ENCODE assay signal across 11 mouse cellular contexts in genomic region chr12:85256074-85256751, GRCm38 (mm10). TPM values are rescaled to one million over a fixed set of nuclear protein-coding genes. Genes with fewer than 3 reads are reported as not detected.
DNase-seq lines count a peak whose midpoint lies in the region; ATAC-seq and TF ChIP-seq lines count a peak whose summit lies in the region.
"Had no signal": no experiment of that assay in that cellular context is flagged by ENCODE, and none has a peak within 500 bp of the region (broad histone marks: within the 10 kb centered on the region; RNA-seq: fewer than 3 reads in every experiment).

No protein-coding gene starts in this region.

- no peak overlapping the region for H3K9ac ChIP-seq in heart, embryonic 13.5 days
- no peak overlapping the region; the same call in 1 of the 2 replicates for H3K9ac ChIP-seq in limb, embryonic 12.5 days (replicated peaks)
- H3K9ac ChIP-seq in forebrain, embryonic 13.5 days, result no peak overlapping the region
- H3K9ac ChIP-seq in forebrain, embryonic 11.5 days (ENCODE audit: low read length), result no peak overlapping the region

- intact Hi-C loops in heart, postnatal 25 days (cut with DNase I), result no loop called here
- intact Hi-C loops in left cerebral cortex, postnatal 14 days (cut with DNase I), result no loop called here

- H3K27me3 ChIP-seq in heart, embryonic 13.5 days (replicated peaks), result no peaks in the 10 kb centered on the region
- H3K27me3 ChIP-seq in limb, embryonic 12.5 days, result no peaks in the 10 kb centered on the region
- H3K27me3 ChIP-seq in forebrain, embryonic 13.5 days, result no peaks in the 10 kb centered on the region
- no peaks in the 10 kb centered on the region for H3K27me3 ChIP-seq in forebrain, embryonic 11.5 days (ENCODE audit: control insufficient read depth, insufficient read depth, low read length)

- no peak for DNase-seq in heart, postnatal 25 days (ENCODE audit: low spot score)
- DNase-seq in 3134 (ENCODE audit: extremely low read depth, insufficient read length, low spot score), result peak; percentile 16
- DNase-seq in left cerebral cortex, postnatal 14 days (ENCODE audit: low spot score in 2 of 2), result no peak
- DNase-seq in forebrain, embryonic 11.5 days (ENCODE audit: low spot score), result no peak
- DNase-seq: lung, postnatal 10 days; retina, postnatal 1 day had no signal

- TF ChIP-seq CTCF in bone marrow, adult 2 months (IDR thresholded peaks at IDR 0.05; ENCODE audit: control insufficient read depth, insufficient read depth, low read length), result no peak

- H3K4me3 ChIP-seq in heart, embryonic 13.5 days, result no peak overlapping the region
- H3K4me3 ChIP-seq in bone marrow, adult 2 months (replicated peaks; ENCODE audit: control insufficient read depth, low read depth, low read length), result no peak overlapping the region
- H3K4me3 ChIP-seq in limb, embryonic 12.5 days (replicated peaks), result no peak overlapping the region
- no peak overlapping the region for H3K4me3 ChIP-seq in forebrain, embryonic 13.5 days
- no peak overlapping the region for H3K4me3 ChIP-seq in forebrain, embryonic 11.5 days (ENCODE audit: low read depth, low read length)
- H3K4me3 ChIP-seq: erythroblast, embryonic 14.5 days had no signal

- 54% methylated on average over 7 of the region's 7 CpGs for WGBS in heart, embryonic 13.5 days
- 50% methylated on average over 7 of the region's 7 CpGs for whole genome bisulfite sequencing in bone marrow, adult 2 months
- WGBS in limb, embryonic 12.5 days, result 59% methylated on average over 7 of the region's 7 CpGs
- WGBS in forebrain, embryonic 13.5 days, result 78% methylated on average over 7 of the region's 7 CpGs
- 77% methylated on average over 7 of the region's 7 CpGs for WGBS in forebrain, embryonic 11.5 days

- TF ChIP-seq POLR2A in bone marrow, adult 2 months (IDR thresholded peaks at IDR 0.05; ENCODE audit: borderline replicate concordance, control insufficient read depth, low read depth, low read length), result no peak

- no peak overlapping the region for H3K4me2 ChIP-seq in heart, embryonic 13.5 days
- H3K4me2 ChIP-seq in limb, embryonic 12.5 days, result no peak overlapping the region
- no peak overlapping the region for H3K4me2 ChIP-seq in forebrain, embryonic 13.5 days
- no peak overlapping the region for H3K4me2 ChIP-seq in forebrain, embryonic 11.5 days (ENCODE audit: low read depth, low read length, severe bottlenecking)

- peak overlapping the region; percentile 82 for H3K27ac ChIP-seq in heart, embryonic 13.5 days (replicated peaks)
- H3K27ac ChIP-seq in bone marrow, adult 2 months (ENCODE audit: control insufficient read depth, insufficient read depth, low read depth, low read length, poor library complexity), result peak overlapping the region; percentile 56
- H3K27ac ChIP-seq in limb, embryonic 12.5 days, result peak overlapping the region; percentile 72
- H3K27ac ChIP-seq in forebrain, embryonic 13.5 days, result no peak overlapping the region
- no peak overlapping the region for H3K27ac ChIP-seq in forebrain, embryonic 11.5 days (ENCODE audit: low read depth, low read length)

- no peak for ATAC-seq in heart, embryonic 13.5 days (ENCODE audit: extremely low read depth, insufficient number of reproducible peaks, low FRiP score, low TSS enrichment)
- ATAC-seq in limb, embryonic 12.5 days (ENCODE audit: insufficient number of reproducible peaks, insufficient read depth, low FRiP score, low TSS enrichment, low read depth), result no peak
- no peak for ATAC-seq in forebrain, embryonic 13.5 days
- no peak for ATAC-seq in forebrain, embryonic 11.5 days (replicated peaks; ENCODE audit: low FRiP score)

- H3K36me3 ChIP-seq in heart, embryonic 13.5 days, result peaks cover 18% of the 10 kb centered on the region
- peaks cover 6% of the 10 kb centered on the region; the same call in 1 of the 2 replicates for H3K36me3 ChIP-seq in limb, embryonic 12.5 days
- H3K36me3 ChIP-seq in forebrain, embryonic 13.5 days (ENCODE audit: poor library complexity, severe bottlenecking), result 0 out of 2 replicates have a peak, but pooled peaks cover 2% of the 10 kb centered on the region
- H3K36me3 ChIP-seq in forebrain, embryonic 11.5 days (ENCODE audit: control insufficient read depth, insufficient read depth, low read length), result no peaks in the 10 kb centered on the region

- H3K9me3 ChIP-seq in heart, embryonic 13.5 days, result no peaks in the 10 kb centered on the region
- H3K9me3 ChIP-seq in limb, embryonic 12.5 days, result no peaks in the 10 kb centered on the region
- no peaks in the 10 kb centered on the region for H3K9me3 ChIP-seq in forebrain, embryonic 13.5 days (replicated peaks)
- no peaks in the 10 kb centered on the region for H3K9me3 ChIP-seq in forebrain, embryonic 11.5 days (ENCODE audit: control insufficient read depth, low read length)

- H3K4me1 ChIP-seq in heart, embryonic 13.5 days, result peaks cover 16% of the 10 kb centered on the region
- peaks cover 6% of the 10 kb centered on the region for H3K4me1 ChIP-seq in bone marrow, adult 2 months (ENCODE audit: control insufficient read depth, insufficient read depth, low read length)
- H3K4me1 ChIP-seq in limb, embryonic 12.5 days (replicated peaks), result peaks cover 13% of the 10 kb centered on the region; the same call in 1 of the 2 replicates
- no peaks in the 10 kb centered on the region for H3K4me1 ChIP-seq in forebrain, embryonic 13.5 days
- H3K4me1 ChIP-seq in forebrain, embryonic 11.5 days (replicated peaks; ENCODE audit: control insufficient read depth, insufficient read depth, low read length), result no peaks in the 10 kb centered on the region

RNA-seq across cellular contexts. Expression of gene Mlh3, which starts 14.2 kb away (rescaled TPM):
- 5.0 and 5.7 TPM in 2 replicates for polyA plus RNA-seq in heart, embryonic 13.5 days (2015; fragmentation: Nextera tagmentation; extraction: Ambion mirVana)
- 1 to 10 TPM; 6.9 to 7.5 TPM for total RNA-seq in heart, postnatal 25 days (2021)
- polyA plus RNA-seq in bone marrow, adult 2 months (2011; ENCODE audit: insufficient read depth, insufficient read length, low replicate concordance, missing spikeins), result 5.2 and 6.2 TPM in 2 replicates
- 10.9 and 11.1 TPM in 2 replicates for polyA plus RNA-seq in limb, embryonic 12.5 days (2016; fragmentation: Nextera tagmentation; extraction: Ambion mirVana)
- 10 to 100 TPM; 14.3 TPM for total RNA-seq in left cerebral cortex, postnatal 14 days (2021)
- polyA plus RNA-seq in forebrain, embryonic 13.5 days (2015; fragmentation: Nextera tagmentation; extraction: Ambion mirVana), result 7.5 and 9.8 TPM in 2 replicates
- 8.7 and 9.8 TPM in 2 replicates for polyA plus RNA-seq in forebrain, embryonic 11.5 days (2014; fragmentation: Nextera tagmentation; extraction: Ambion mirVana)

RNA-seq across cellular contexts. Expression of gene Acyp1, which starts 32.0 kb away (rescaled TPM):
- 59.2 and 66.6 TPM in 2 replicates for polyA plus RNA-seq in heart, embryonic 13.5 days (2015; fragmentation: Nextera tagmentation; extraction: Ambion mirVana)
- 10 to 100 TPM; 14.5 to 19.5 TPM for total RNA-seq in heart, postnatal 25 days (2021)
- 8.1 and 20.6 TPM in 2 replicates for polyA plus RNA-seq in bone marrow, adult 2 months (2011; ENCODE audit: insufficient read depth, insufficient read length, low replicate concordance, missing spikeins)
- 58.6 and 62.8 TPM in 2 replicates for polyA plus RNA-seq in limb, embryonic 12.5 days (2016; fragmentation: Nextera tagmentation; extraction: Ambion mirVana)
- 10 to 100 TPM; 35.2 to 35.5 TPM for total RNA-seq in left cerebral cortex, postnatal 14 days (2021)
- 69.2 and 75.7 TPM in 2 replicates for polyA plus RNA-seq in forebrain, embryonic 13.5 days (2015; fragmentation: Nextera tagmentation; extraction: Ambion mirVana)
- polyA plus RNA-seq in forebrain, embryonic 11.5 days (2014; fragmentation: Nextera tagmentation; extraction: Ambion mirVana), result 53.6 and 61.9 TPM in 2 replicates

RNA-seq across cellular contexts. Expression of gene Zc2hc1c, which starts 32.2 kb away (rescaled TPM):
- polyA plus RNA-seq in heart, embryonic 13.5 days (2015; fragmentation: Nextera tagmentation; extraction: Ambion mirVana), result 0.55 and 0.62 TPM in 2 replicates
- total RNA-seq in heart, postnatal 25 days (2021), result 1 to 10 TPM; 1.9 to 2.0 TPM
- polyA plus RNA-seq in bone marrow, adult 2 months (2011; ENCODE audit: insufficient read depth, insufficient read length, low replicate concordance, missing spikeins), result 0.72 TPM in 1 of 2 replicates, not detected in the other
- 0.97 and 1.1 TPM in 2 replicates for polyA plus RNA-seq in limb, embryonic 12.5 days (2016; fragmentation: Nextera tagmentation; extraction: Ambion mirVana)
- total RNA-seq in left cerebral cortex, postnatal 14 days (2021), result 1 to 10 TPM; 1.4 to 1.5 TPM
- polyA plus RNA-seq in forebrain, embryonic 13.5 days (2015; fragmentation: Nextera tagmentation; extraction: Ambion mirVana), result 1.0 and 1.4 TPM in 2 replicates
- 1.2 and 1.8 TPM in 2 replicates for polyA plus RNA-seq in forebrain, embryonic 11.5 days (2014; fragmentation: Nextera tagmentation; extraction: Ambion mirVana)

RNA-seq across cellular contexts. Expression of gene Eif2b2, which starts 36.9 kb away (rescaled TPM):
- polyA plus RNA-seq in heart, embryonic 13.5 days (2015; fragmentation: Nextera tagmentation; extraction: Ambion mirVana), result 54.8 and 55.9 TPM in 2 replicates
- 10 to 100 TPM; 48.2 to 49.3 TPM for total RNA-seq in heart, postnatal 25 days (2021)
- polyA plus RNA-seq in bone marrow, adult 2 months (2011; ENCODE audit: insufficient read depth, insufficient read length, low replicate concordance, missing spikeins), result 17.0 and 32.9 TPM in 2 replicates
- polyA plus RNA-seq in limb, embryonic 12.5 days (2016; fragmentation: Nextera tagmentation; extraction: Ambion mirVana), result 80.6 and 83.3 TPM in 2 replicates
- 10 to 100 TPM; 63.5 to 65.0 TPM for total RNA-seq in left cerebral cortex, postnatal 14 days (2021)
- polyA plus RNA-seq in forebrain, embryonic 13.5 days (2015; fragmentation: Nextera tagmentation; extraction: Ambion mirVana), result 93.1 and 100 TPM in 2 replicates
- 98.9 and 109 TPM in 2 replicates for polyA plus RNA-seq in forebrain, embryonic 11.5 days (2014; fragmentation: Nextera tagmentation; extraction: Ambion mirVana)

Comparison
In these comparisons a context has a peak if more than half of its experiments do, and no peak if none do; other contexts are left out.
1. H3K27ac ChIP-seq: peak in heart, embryonic 13.5 days (single experiment), bone marrow, adult 2 months (single experiment) and limb, embryonic 12.5 days (single experiment); none in forebrain, embryonic 13.5 days (single experiment) and forebrain, embryonic 11.5 days (single experiment).